Mouse (Mus musculus): Measurements from ENCODE around the gene Methig1. TPM values are rescaled to one million over a fixed set of nuclear protein-coding genes. Genes with fewer than 3 reads are reported as not detected.

Methig1 gene
- polyA plus RNA-seq, 1 experiment from 2014 or later, result not detected

GRCm38 (mm10) chr15:100423916-100424315 lies 71.0 kb downstream of the Methig1 start:
- H3K27ac ChIP-seq (ENCODE audit: low read length), result no peak overlapping the region
- peaks cover 8% of the 10 kb centered on the region for H3K27me3 ChIP-seq (ENCODE audit: control insufficient read depth, insufficient read depth, low read length)
- H3K36me3 ChIP-seq (ENCODE audit: control insufficient read depth, insufficient read depth), result no peaks in the 10 kb centered on the region
- no peak for ATAC-seq (replicated peaks; ENCODE audit: extremely low read depth, insufficient read depth, low FRiP score)
- WGBS, result 5% methylated on average over 14 of the region's 14 CpGs
- H3K9ac ChIP-seq (ENCODE audit: low read length), result peak overlapping the region; percentile 66
- H3K9me3 ChIP-seq (replicated peaks; ENCODE audit: control insufficient read depth, low read length), result no peaks in the 10 kb centered on the region
- peak overlapping the region; percentile 89 for H3K4me3 ChIP-seq (ENCODE audit: low read length)
- peak overlapping the region; percentile 100 for H3K4me2 ChIP-seq (ENCODE audit: low read depth, low read length)
- H3K4me1 ChIP-seq (ENCODE audit: control insufficient read depth, insufficient read depth, low read length), result peaks cover 38% of the 10 kb centered on the region

GRCm38 (mm10) chr15:100424396-100425122 lies 71.6 kb downstream of the Methig1 start, which contains the start of gene Slc11a2:
Slc11a2 (minus strand) TSS chr15:100425072.
- Histone ChIP-seq H3K9me3 (replicated peaks; ENCODE audit: control insufficient read depth, low read length) (no peaks in the 10 kb centered on the region), H3K4me2 (ENCODE audit: low read depth, low read length) (peak within 1 kb of the TSS; percentile 100), H3K36me3 (ENCODE audit: control insufficient read depth, insufficient read depth) (no peaks in the 10 kb centered on the region), H3K27ac (ENCODE audit: low read length) (no peak within 1 kb of the TSS), H3K27me3 (ENCODE audit: control insufficient read depth, insufficient read depth, low read length) (peaks cover 8% of the 10 kb centered on the region), H3K9ac (ENCODE audit: low read length) (peak within 1 kb of the TSS; percentile 66), H3K4me3 (ENCODE audit: low read length) (peak within 1 kb of the TSS; percentile 89), H3K4me1 (ENCODE audit: control insufficient read depth, insufficient read depth, low read length) (peaks cover 32% of the 10 kb centered on the region)
- ATAC-seq (replicated peaks; ENCODE audit: extremely low read depth, insufficient read depth, low FRiP score), result no peak
- 32% methylated on average over 17 of the region's 17 CpGs for WGBS

GRCm38 (mm10) chr15:100428296-100428905 lies 75.5 kb downstream of the Methig1 start:
- ATAC-seq (replicated peaks; ENCODE audit: extremely low read depth, insufficient read depth, low FRiP score), result peak; percentile 19; the same call in 1 of the 2 replicates
- 62% methylated on average over 13 of the region's 13 CpGs for WGBS
- no peak overlapping the region for H3K27ac ChIP-seq (ENCODE audit: low read length)

GRCm38 (mm10) chr15:100429959-100430565 lies 77.1 kb downstream of the Methig1 start:
- no peak overlapping the region for H3K27ac ChIP-seq (ENCODE audit: low read length)
- H3K27me3 ChIP-seq (ENCODE audit: control insufficient read depth, insufficient read depth, low read length), result peaks cover 6% of the 10 kb centered on the region
- no peak overlapping the region for H3K4me3 ChIP-seq (ENCODE audit: low read length)
- no peaks in the 10 kb centered on the region for H3K9me3 ChIP-seq (replicated peaks; ENCODE audit: control insufficient read depth, low read length)
- H3K4me1 ChIP-seq (ENCODE audit: control insufficient read depth, insufficient read depth, low read length), result 0 out of 2 replicates have a peak, but pooled peaks cover 2% of the 10 kb centered on the region
- WGBS, result 60% methylated on average over 11 of the region's 11 CpGs
- no peak overlapping the region for H3K9ac ChIP-seq (ENCODE audit: low read length)
- H3K36me3 ChIP-seq (ENCODE audit: control insufficient read depth, insufficient read depth), result no peaks in the 10 kb centered on the region
- ATAC-seq (replicated peaks; ENCODE audit: extremely low read depth, insufficient read depth, low FRiP score), result no peak
- no peak overlapping the region for H3K4me2 ChIP-seq (ENCODE audit: low read depth, low read length)

More at GRCm38 (mm10) chr15:100428296-100428905, 75.5 kb downstream of the Methig1 start:
- Histone ChIP-seq H3K9me3 (replicated peaks; ENCODE audit: control insufficient read depth, low read length) (no peaks in the 10 kb centered on the region), H3K4me3 (ENCODE audit: low read length) (no peak overlapping the region), H3K4me1 (ENCODE audit: control insufficient read depth, insufficient read depth, low read length) (peaks cover 10% of the 10 kb centered on the region), H3K4me2 (ENCODE audit: low read depth, low read length) (no peak overlapping the region), H3K27me3 (ENCODE audit: control insufficient read depth, insufficient read depth, low read length) (peaks cover 8% of the 10 kb centered on the region), H3K36me3 (ENCODE audit: control insufficient read depth, insufficient read depth) (no peaks in the 10 kb centered on the region), H3K9ac (ENCODE audit: low read length) (no peak overlapping the region)

- no peaks in the 10 kb centered on the region for H3K9me3 ChIP-seq (replicated peaks; ENCODE audit: control insufficient read depth, low read length)
- H3K27me3 ChIP-seq (ENCODE audit: control insufficient read depth, insufficient read depth, low read length), result no peaks in the 10 kb centered on the region
- no peak for ATAC-seq (replicated peaks; ENCODE audit: extremely low read depth, insufficient read depth, low FRiP score)
- H3K27ac ChIP-seq (ENCODE audit: low read length), result no peak overlapping the region
- H3K9ac ChIP-seq (ENCODE audit: low read length), result no peak overlapping the region
- 59% methylated on average over 4 of the region's 4 CpGs for WGBS
- H3K4me2 ChIP-seq (ENCODE audit: low read depth, low read length), result no peak overlapping the region
- H3K4me1 ChIP-seq (ENCODE audit: control insufficient read depth, insufficient read depth, low read length), result peaks cover 4% of the 10 kb centered on the region
- H3K36me3 ChIP-seq (ENCODE audit: control insufficient read depth, insufficient read depth), result no peaks in the 10 kb centered on the region
- no peak overlapping the region for H3K4me3 ChIP-seq (ENCODE audit: low read length)
These were observed 80.3 kb downstream of the Methig1 start for GRCm38 (mm10) chr15:100433234-100433633.

Other genes starting within 250 kb of the Methig1 start
- gene Atf1, start 125.3 kb upstream of the Methig1 start, polyA plus RNA-seq (2015; fragmentation: Nextera tagmentation; extraction: Ambion mirVana), result 35.6 and 44.1 TPM in 2 replicates
- not detected in 2 replicates for gene Tmprss12, start 72.3 kb upstream of the Methig1 start, polyA plus RNA-seq (2015; fragmentation: Nextera tagmentation; extraction: Ambion mirVana)
- gene Mettl7a1, start 49.0 kb upstream of the Methig1 start, polyA plus RNA-seq (2015; fragmentation: Nextera tagmentation; extraction: Ambion mirVana), result 5.8 and 6.0 TPM in 2 replicates
- gene Mettl7a3, start 18.2 kb upstream of the Methig1 start, polyA plus RNA-seq (2015; fragmentation: Nextera tagmentation; extraction: Ambion mirVana), result not detected in 2 replicates
- gene Mettl7a2, start 51 bp downstream of the Methig1 start, polyA plus RNA-seq (2015; fragmentation: Nextera tagmentation; extraction: Ambion mirVana), result not detected in 2 replicates
- not detected in 2 replicates for gene Higd1c, start 11.4 kb downstream of the Methig1 start, polyA plus RNA-seq (2015; fragmentation: Nextera tagmentation; extraction: Ambion mirVana)
- not detected in 2 replicates for gene Gm5475, start 69.0 kb downstream of the Methig1 start, polyA plus RNA-seq (2015; fragmentation: Nextera tagmentation; extraction: Ambion mirVana)
- 15.3 and 18.6 TPM in 2 replicates for gene Slc11a2, start 71.9 kb downstream of the Methig1 start, polyA plus RNA-seq (2015; fragmentation: Nextera tagmentation; extraction: Ambion mirVana)
- 15.3 and 15.5 TPM in 2 replicates for gene Letmd1, start 115.9 kb downstream of the Methig1 start, polyA plus RNA-seq (2015; fragmentation: Nextera tagmentation; extraction: Ambion mirVana)
- gene Csrnp2, start 142.3 kb downstream of the Methig1 start, polyA plus RNA-seq (2015; fragmentation: Nextera tagmentation; extraction: Ambion mirVana), result 7.2 and 8.3 TPM in 2 replicates
- gene Tfcp2, start 198.9 kb downstream of the Methig1 start, polyA plus RNA-seq (2015; fragmentation: Nextera tagmentation; extraction: Ambion mirVana), result 16.0 and 19.2 TPM in 2 replicates
- 3.3 and 5.6 TPM in 2 replicates for gene Pou6f1, start 246.8 kb downstream of the Methig1 start, polyA plus RNA-seq (2015; fragmentation: Nextera tagmentation; extraction: Ambion mirVana)

All from heart, embryonic 16.5 days (tissue).